Mouse (Mus musculus) CD4-positive naive resting alpha-beta T cell, adult 57 days (primary cell): ENCODE data around the gene AC131692.1. TPM values are rescaled to one million over a fixed set of nuclear protein-coding genes. Genes with fewer than 3 reads are reported as not detected.

Source experiments
- total RNA-seq: library from RNA; stranded (reverse); gene quantifications from one replicate; pipeline ENCODE4 v1.2.4, GENCODE M21; 2023

The AC131692.1 gene
- total RNA-seq, 1 experiment from 2014 or later, result not detected

Other genes starting within 250 kb of the AC131692.1 start
- gene Frmd8, start 219.1 kb upstream of the AC131692.1 start, total RNA-seq, result 161 TPM
- 29.7 TPM for gene Slc25a45, start 216.6 kb upstream of the AC131692.1 start, total RNA-seq
- gene Tigd3, start 200.3 kb upstream of the AC131692.1 start, total RNA-seq, result 2.4 TPM
- 153 TPM for gene Dpf2, start 181.4 kb upstream of the AC131692.1 start, total RNA-seq
- gene Cdc42ep2, start 169.6 kb upstream of the AC131692.1 start, total RNA-seq, result 0.38 TPM
- 60.3 TPM for gene Pola2, start 130.2 kb upstream of the AC131692.1 start, total RNA-seq
- not detected for gene Slc22a20, start 108.3 kb upstream of the AC131692.1 start, total RNA-seq
- 129 TPM for gene Capn1, start 78.5 kb upstream of the AC131692.1 start, total RNA-seq
- 56.5 TPM for gene Syvn1, start 47.8 kb upstream of the AC131692.1 start, total RNA-seq
- 21.1 TPM for gene Mrpl49, start 36.6 kb upstream of the AC131692.1 start, total RNA-seq
- gene Fau, start 36.6 kb upstream of the AC131692.1 start, total RNA-seq, result 3,183 TPM
- 15.9 TPM for gene Znhit2, start 33.2 kb upstream of the AC131692.1 start, total RNA-seq
- 18.6 TPM for gene Tm7sf2, start 26.0 kb upstream of the AC131692.1 start, total RNA-seq
- gene Vps51, start 17.2 kb upstream of the AC131692.1 start, total RNA-seq, result 112 TPM
- gene Tmem262, start 14.4 kb upstream of the AC131692.1 start, total RNA-seq, result not detected
- gene Gm28374, start 12.2 kb upstream of the AC131692.1 start, total RNA-seq, result 1.7 TPM
- gene Zfpl1, start 9.5 kb upstream of the AC131692.1 start, total RNA-seq, result 62.2 TPM
- gene Cdca5, start 9.4 kb upstream of the AC131692.1 start, total RNA-seq, result 0.95 TPM
- gene Naaladl1, start 11.4 kb downstream of the AC131692.1 start, total RNA-seq, result not detected
- 13.2 TPM for gene Sac3d1, start 24.2 kb downstream of the AC131692.1 start, total RNA-seq
- gene Snx15, start 33.9 kb downstream of the AC131692.1 start, total RNA-seq, result 33.3 TPM
- not detected for gene Batf2, start 46.6 kb downstream of the AC131692.1 start, total RNA-seq
- 26.4 TPM for gene Arl2, start 47.1 kb downstream of the AC131692.1 start, total RNA-seq
- not detected for gene Majin, start 90.0 kb downstream of the AC131692.1 start, total RNA-seq
- not detected for gene Gpha2, start 132.0 kb downstream of the AC131692.1 start, total RNA-seq
- gene Ppp2r5b, start 141.5 kb downstream of the AC131692.1 start, total RNA-seq, result 26.0 TPM
- 188 TPM for gene Atg2a, start 147.2 kb downstream of the AC131692.1 start, total RNA-seq
- gene Ehd1, start 182.3 kb downstream of the AC131692.1 start, total RNA-seq, result 24.4 TPM
- gene Cdc42bpg, start 212.0 kb downstream of the AC131692.1 start, total RNA-seq, result 8.2 TPM
- gene Men1, start 240.6 kb downstream of the AC131692.1 start, total RNA-seq, result 38.0 TPM
- gene Map4k2, start 246.7 kb downstream of the AC131692.1 start, total RNA-seq, result 557 TPM